Mouse (Mus musculus): ENCODE measurements around the gene Dpyd. TPM values are rescaled to one million over a fixed set of nuclear protein-coding genes. Genes with fewer than 3 reads are reported as not detected.
A peak's percentile ranks its signal among the peaks of the same experiment; 100 is the strongest.

Dpyd gene
- total and polyA plus RNA-seq, 2 experiments from 2014 or later = 3.7 to 4.1 TPM

GRCm38 (mm10) chr3:118676052-118676777, 114.3 kb downstream of the Dpyd start:
- Histone ChIP-seq H3K27ac (no peak overlapping the region), H3K4me2 (ENCODE audit: low read depth, low read length) (no peak overlapping the region), H3K9ac (replicated peaks; ENCODE audit: low read length) (no peak overlapping the region), H3K4me3 (ENCODE audit: low read length) (no peak overlapping the region), H3K36me3 (ENCODE audit: insufficient read depth, low read length) (no peaks in the 10 kb centered on the region), H3K4me1 (ENCODE audit: insufficient read depth, low read length) (no peaks in the 10 kb centered on the region), H3K9me3 (ENCODE audit: low read length) (no peaks in the 10 kb centered on the region), H3K27me3 (ENCODE audit: insufficient read depth, low read length) (no peaks in the 10 kb centered on the region)
- 48% methylated on average over 7 of the region's 7 CpGs for WGBS
- TF ChIP-seq CTCF (IDR thresholded peaks at IDR 0.05; ENCODE audit: low read depth) = no peak
- ATAC-seq (no peak), DNase-seq (ENCODE audit: low spot score) (no peak)

- H3K4me3 ChIP-seq (ENCODE audit: low read length) = no peak overlapping the region
- peak; percentile 55 for DNase-seq (ENCODE audit: low spot score)
- H3K9ac ChIP-seq (replicated peaks; ENCODE audit: low read length) = no peak overlapping the region
- TF ChIP-seq CTCF (IDR thresholded peaks at IDR 0.05; ENCODE audit: low read depth) = peak; percentile 55
- H3K9me3 ChIP-seq (ENCODE audit: low read length) = no peaks in the 10 kb centered on the region
- no peak overlapping the region for H3K4me2 ChIP-seq (ENCODE audit: low read depth, low read length)
- 47% methylated on average over 4 of the region's 4 CpGs for WGBS
- H3K4me1 ChIP-seq (ENCODE audit: insufficient read depth, low read length) = no peaks in the 10 kb centered on the region
- no peaks in the 10 kb centered on the region for H3K27me3 ChIP-seq (ENCODE audit: insufficient read depth, low read length)
- no peak for ATAC-seq
- no peak overlapping the region for H3K27ac ChIP-seq
- H3K36me3 ChIP-seq (ENCODE audit: insufficient read depth, low read length) = no peaks in the 10 kb centered on the region
These were observed 118.9 kb downstream of the Dpyd start for GRCm38 (mm10) chr3:118680803-118681202.

GRCm38 (mm10) chr3:118750269-118750668, 188.3 kb downstream of the Dpyd start:
- H3K36me3 ChIP-seq (ENCODE audit: insufficient read depth, low read length) = no peaks in the 10 kb centered on the region
- no peaks in the 10 kb centered on the region for H3K9me3 ChIP-seq (ENCODE audit: low read length)
- DNase-seq (ENCODE audit: low spot score) (no peak), ATAC-seq (no peak)
- H3K4me1 ChIP-seq (ENCODE audit: insufficient read depth, low read length) = no peaks in the 10 kb centered on the region
- TF ChIP-seq CTCF (IDR thresholded peaks at IDR 0.05; ENCODE audit: low read depth) = no peak
- no peak overlapping the region for H3K9ac ChIP-seq (replicated peaks; ENCODE audit: low read length)
- no peak overlapping the region for H3K27ac ChIP-seq
- H3K4me3 ChIP-seq (ENCODE audit: low read length) = no peak overlapping the region
- no peak overlapping the region for H3K4me2 ChIP-seq (ENCODE audit: low read depth, low read length)
- 81% methylated on average over 3 of the region's 3 CpGs for WGBS
- H3K27me3 ChIP-seq (ENCODE audit: insufficient read depth, low read length) = no peaks in the 10 kb centered on the region

GRCm38 (mm10) chr3:118753623-118754022, 191.7 kb downstream of the Dpyd start:
- Histone ChIP-seq H3K27ac (no peak overlapping the region), H3K4me3 (ENCODE audit: low read length) (no peak overlapping the region), H3K9me3 (ENCODE audit: low read length) (no peaks in the 10 kb centered on the region), H3K4me1 (ENCODE audit: insufficient read depth, low read length) (no peaks in the 10 kb centered on the region), H3K36me3 (ENCODE audit: insufficient read depth, low read length) (no peaks in the 10 kb centered on the region), H3K4me2 (ENCODE audit: low read depth, low read length) (no peak overlapping the region), H3K9ac (replicated peaks; ENCODE audit: low read length) (no peak overlapping the region), H3K27me3 (ENCODE audit: insufficient read depth, low read length) (no peaks in the 10 kb centered on the region)
- DNase-seq (ENCODE audit: low spot score) (no peak), ATAC-seq (no peak)
- WGBS = 89% methylated on average over 2 of the region's 2 CpGs
- no peak for TF ChIP-seq CTCF (IDR thresholded peaks at IDR 0.05; ENCODE audit: low read depth)

GRCm38 (mm10) chr3:118756099-118756498, 194.2 kb downstream of the Dpyd start:
- Histone ChIP-seq H3K4me3 (ENCODE audit: low read length) (no peak overlapping the region), H3K27ac (no peak overlapping the region), H3K9ac (replicated peaks; ENCODE audit: low read length) (no peak overlapping the region), H3K27me3 (ENCODE audit: insufficient read depth, low read length) (no peaks in the 10 kb centered on the region), H3K4me2 (ENCODE audit: low read depth, low read length) (no peak overlapping the region), H3K4me1 (ENCODE audit: insufficient read depth, low read length) (no peaks in the 10 kb centered on the region), H3K36me3 (ENCODE audit: insufficient read depth, low read length) (no peaks in the 10 kb centered on the region), H3K9me3 (ENCODE audit: low read length) (no peaks in the 10 kb centered on the region)
- no peak for TF ChIP-seq CTCF (IDR thresholded peaks at IDR 0.05; ENCODE audit: low read depth)
- WGBS = 60% methylated on average over 1 of the region's 1 CpGs
- ATAC-seq (no peak), DNase-seq (ENCODE audit: low spot score) (peak; percentile 10)

- Histone ChIP-seq H3K4me3 (ENCODE audit: low read length) (no peak overlapping the region), H3K27ac (no peak overlapping the region), H3K27me3 (ENCODE audit: insufficient read depth, low read length) (no peaks in the 10 kb centered on the region), H3K9me3 (ENCODE audit: low read length) (no peaks in the 10 kb centered on the region), H3K4me1 (ENCODE audit: insufficient read depth, low read length) (no peaks in the 10 kb centered on the region), H3K9ac (replicated peaks; ENCODE audit: low read length) (no peak overlapping the region), H3K36me3 (ENCODE audit: insufficient read depth, low read length) (no peaks in the 10 kb centered on the region), H3K4me2 (ENCODE audit: low read depth, low read length) (no peak overlapping the region)
- ATAC-seq = no peak
- DNase-seq (ENCODE audit: low spot score) = no peak
- no peak for TF ChIP-seq CTCF (IDR thresholded peaks at IDR 0.05; ENCODE audit: low read depth)
- 89% methylated on average over 1 of the region's 1 CpGs for WGBS
These were observed 251.0 kb downstream of the Dpyd start for GRCm38 (mm10) chr3:118812885-118813284.

Data from hindbrain, postnatal 0 days (tissue).